Mouse (Mus musculus) mesoderm, embryonic 11.5 days (tissue): ENCODE results near the gene Asna1.
A peak's percentile ranks its signal among the peaks of the same experiment; 100 is the strongest.

Experiments
- DNase-seq: peaks from one replicate; pipeline ENCODE4 v3.0.0-alpha.2; 2012; ENCODE audit warnings: low read depth, low spot score

Gene Asna1

GRCm38 (mm10) chr8:85035165-85035727, 10.2 kb upstream of the Asna1 start:
- peak; percentile 29 for DNase-seq

- peak; percentile 83 for DNase-seq
These were observed 9.7 kb upstream of the Asna1 start for GRCm38 (mm10) chr8:85034764-85035163.

GRCm38 (mm10) chr8:85033867-85034266, 8.8 kb upstream of the Asna1 start:
- no peak for DNase-seq

GRCm38 (mm10) chr8:85032622-85033311, 7.7 kb upstream of the Asna1 start:
- no peak for DNase-seq

- DNase-seq, result no peak
These were observed 4.2 kb upstream of the Asna1 start for GRCm38 (mm10) chr8:85029271-85029670.

- DNase-seq, result no peak
These were observed 2.8 kb upstream of the Asna1 start for GRCm38 (mm10) chr8:85027922-85028321.

- peak; percentile 18 for DNase-seq
These were observed 2.4 kb upstream of the Asna1 start for GRCm38 (mm10) chr8:85027516-85027855.

GRCm38 (mm10) chr8:85026670-85027515, 1.8 kb upstream of the Asna1 start, which contains the start of gene Trir:
TSS of gene Trir (plus strand) at chr8:85026823.
- peak; percentile 97 for DNase-seq

- no peak for DNase-seq
These were observed 1.2 kb downstream of the Asna1 start for GRCm38 (mm10) chr8:85023846-85024245.

- DNase-seq, result no peak
These were observed 3.5 kb downstream of the Asna1 start for GRCm38 (mm10) chr8:85021514-85022055.

GRCm38 (mm10) chr8:85017209-85017608, 7.9 kb downstream of the Asna1 start:
- no peak for DNase-seq

- no peak for DNase-seq
These were observed 8.4 kb downstream of the Asna1 start for GRCm38 (mm10) chr8:85016724-85017123.

GRCm38 (mm10) chr8:85014431-85014830, 10.7 kb downstream of the Asna1 start, which contains the start of gene Best2:
TSS of gene Best2 (minus strand) at chr8:85014531.
- DNase-seq, result no peak

- peak; percentile 85 for DNase-seq
These were observed 11.7 kb downstream of the Asna1 start for GRCm38 (mm10) chr8:85013230-85013840.

GRCm38 (mm10) chr8:85011242-85011641, 13.8 kb downstream of the Asna1 start:
- DNase-seq, result peak; percentile 19

- DNase-seq, result peak; percentile 28
These were observed 17.4 kb downstream of the Asna1 start for GRCm38 (mm10) chr8:85007686-85008085.

- peak; percentile 91 for DNase-seq
These were observed 27.3 kb downstream of the Asna1 start for GRCm38 (mm10) chr8:84997649-84998295.

GRCm38 (mm10) chr8:84996978-84997377, 28.1 kb downstream of the Asna1 start:
- DNase-seq, result no peak

- no peak for DNase-seq
These were observed 29.4 kb downstream of the Asna1 start for GRCm38 (mm10) chr8:84995680-84996079.

- DNase-seq, result no peak
These were observed 30.7 kb downstream of the Asna1 start for GRCm38 (mm10) chr8:84994375-84994774.

GRCm38 (mm10) chr8:84990836-84991235, 34.2 kb downstream of the Asna1 start:
- DNase-seq, result no peak
